Comparison of ENCODE assay signal across 23 mouse cellular contexts in the genomic region with DNA sequence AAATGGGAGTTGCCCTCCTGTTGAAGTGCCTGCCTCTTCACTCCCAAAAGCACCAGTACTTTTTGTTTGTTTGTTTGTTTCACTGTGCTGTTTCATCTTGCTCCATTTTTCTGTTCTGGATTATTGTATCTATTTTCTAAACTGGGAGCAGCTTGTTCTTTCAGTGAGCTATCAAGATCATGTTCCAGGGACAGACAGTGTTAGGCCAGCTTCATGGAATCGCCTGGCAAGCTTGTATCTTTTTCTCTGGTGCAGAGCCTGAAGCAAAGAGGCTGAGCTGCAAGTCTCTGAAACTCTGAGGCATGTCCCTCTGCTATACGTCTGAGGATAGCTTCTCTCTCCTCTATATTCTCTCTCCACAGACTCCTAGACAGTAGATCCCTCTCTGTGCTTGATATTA. TPM values are rescaled to one million over a fixed set of nuclear protein-coding genes. Genes with fewer than 3 reads are reported as not detected.
"Had no signal": no experiment of that assay in that cellular context is flagged by ENCODE, and none has a peak within 500 bp of the region (broad histone marks: within the 10 kb centered on the region; RNA-seq: fewer than 3 reads in every experiment).

No protein-coding gene starts in this region.

- H3K27me3 ChIP-seq: midbrain, embryonic 12.5 days; neural tube, embryonic 13.5 days; neural tube, embryonic 15.5 days; stomach, embryonic 15.5 days had no signal

- H3K9me3 ChIP-seq: midbrain, embryonic 10.5 days; midbrain, embryonic 12.5 days; neural tube, embryonic 13.5 days; neural tube, embryonic 15.5 days; stomach, embryonic 15.5 days had no signal

- ATAC-seq: midbrain, embryonic 16.5 days had no signal

- H3K9ac ChIP-seq: lung, embryonic 14.5 days; midbrain, embryonic 12.5 days; neural tube, embryonic 13.5 days; neural tube, embryonic 15.5 days; stomach, embryonic 15.5 days had no signal

- DNase-seq: lung, adult 18-20 months; lung, embryonic 14.5 days; lung, postnatal 10 days; lung, postnatal 4 days; midbrain, embryonic 14.5 days; retina, postnatal 1 day; right cerebral cortex, adult 18-20 months; right cerebral cortex, postnatal 25 days; right cerebral cortex, postnatal 4 days; thymus, adult 2 months; thymus, postnatal 25 days; thymus, postnatal 4 days had no signal

- H3K4me2 ChIP-seq: lung, embryonic 14.5 days; midbrain, embryonic 12.5 days; neural tube, embryonic 13.5 days; neural tube, embryonic 15.5 days; stomach, embryonic 15.5 days had no signal

- H3K36me3 ChIP-seq: midbrain, embryonic 10.5 days; midbrain, embryonic 12.5 days; neural tube, embryonic 13.5 days; neural tube, embryonic 15.5 days; stomach, embryonic 15.5 days had no signal

- H3K27ac ChIP-seq: midbrain, embryonic 10.5 days; midbrain, embryonic 12.5 days; neural tube, embryonic 13.5 days; neural tube, embryonic 15.5 days; stomach, embryonic 15.5 days; stomach, postnatal 0 days had no signal

- H3K4me3 ChIP-seq: midbrain, embryonic 10.5 days; midbrain, embryonic 12.5 days; myocyte; neural tube, embryonic 13.5 days; neural tube, embryonic 15.5 days; stomach, embryonic 15.5 days had no signal

- H3K4me1 ChIP-seq: midbrain, embryonic 12.5 days; neural tube, embryonic 13.5 days; neural tube, embryonic 15.5 days; stomach, embryonic 15.5 days had no signal

RNA-seq across cellular contexts. Expression of a gene that starts 50.5 kb away (rescaled TPM):
- total RNA-seq: megakaryocyte, adult 5-6 weeks; megakaryocyte-erythroid progenitor cell, adult 5-6 weeks had no signal
- polyA plus RNA-seq: lung, embryonic 14.5 days; midbrain, embryonic 12.5 days; midbrain, embryonic 14.5 days; spleen, adult 2 months had no signal
